Mouse (Mus musculus) spleen, postnatal 36 days (tissue): Measurements from ENCODE around the gene Gm10570.

Source experiments
- DNase-seq, 2 experiments: peaks; one replicate each; pipeline ENCODE4 v3.0.0; 2022; ENCODE audit warnings: low spot score in 2 of 2, mixed read lengths in 1 of 2

Gm10570 gene

DNA sequence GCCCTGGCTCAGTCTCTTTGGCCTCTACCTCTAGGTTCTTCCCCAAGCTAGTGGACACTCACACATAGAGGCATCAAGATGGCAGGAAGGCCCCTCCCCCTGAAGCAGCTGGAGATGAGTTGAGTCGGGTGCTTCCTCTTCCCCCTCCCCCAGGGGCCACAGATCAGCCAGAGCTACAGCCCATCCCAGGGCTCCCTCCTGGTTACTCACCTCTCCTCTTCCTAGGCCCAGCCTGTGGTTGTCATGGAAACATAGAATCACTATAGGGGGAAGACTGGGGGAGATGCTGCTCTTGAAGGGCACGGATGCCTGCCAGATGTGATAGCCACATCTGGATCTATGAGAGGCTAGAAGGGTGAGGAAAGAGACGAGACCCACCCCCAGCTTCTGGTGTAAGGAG, 3.7 kb downstream of the Gm10570 start:
- DNase-seq: no peak

DNA sequence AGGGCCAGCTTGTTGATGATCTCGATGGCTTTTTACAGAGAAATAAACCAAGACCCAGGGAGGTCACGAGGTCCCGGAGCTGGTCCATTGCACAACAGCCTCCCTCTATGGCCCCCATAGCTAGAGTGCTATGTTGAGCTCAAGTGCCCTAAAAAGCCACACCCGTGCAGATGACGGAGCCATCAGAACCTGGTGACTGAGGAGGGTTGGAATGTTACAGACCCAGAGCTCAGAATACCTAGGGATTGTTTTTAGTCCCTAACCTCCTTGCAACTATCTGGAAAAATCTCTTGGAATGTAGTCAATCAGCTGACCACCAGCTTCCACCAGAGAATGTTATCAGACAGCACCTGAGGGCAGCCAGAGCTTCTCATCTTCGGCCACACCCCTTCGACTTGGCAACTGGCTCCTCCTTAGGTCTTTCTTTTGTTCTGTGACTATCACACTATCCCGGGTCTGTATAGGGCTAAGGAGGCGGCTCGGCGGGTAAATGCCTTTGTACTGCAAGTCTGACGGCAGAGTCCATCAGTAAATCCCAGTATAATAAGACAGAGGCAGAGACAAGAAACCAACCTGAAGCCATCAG, 6.1 kb downstream of the Gm10570 start:
- DNase-seq: no peak

DNA sequence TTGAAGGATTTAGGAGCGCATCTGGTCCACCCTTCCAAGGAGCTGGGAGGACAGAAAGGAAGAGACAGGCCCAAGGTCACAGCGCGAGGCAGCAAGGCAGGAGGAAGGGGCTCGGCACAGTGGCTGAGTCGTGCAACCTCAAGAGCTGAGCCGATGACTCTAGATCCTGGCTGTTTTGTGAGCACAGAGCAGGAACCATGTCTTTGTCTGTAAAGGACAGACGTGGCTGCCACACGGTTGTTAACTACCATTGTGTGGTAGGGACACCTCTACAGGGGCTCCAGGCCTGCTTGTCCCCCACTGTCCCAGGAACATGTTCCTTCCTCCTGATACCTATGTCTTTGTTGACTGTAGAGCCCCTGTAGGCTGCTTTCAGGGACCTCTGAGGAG, 8.8 kb downstream of the Gm10570 start:
- no peak for DNase-seq

DNA sequence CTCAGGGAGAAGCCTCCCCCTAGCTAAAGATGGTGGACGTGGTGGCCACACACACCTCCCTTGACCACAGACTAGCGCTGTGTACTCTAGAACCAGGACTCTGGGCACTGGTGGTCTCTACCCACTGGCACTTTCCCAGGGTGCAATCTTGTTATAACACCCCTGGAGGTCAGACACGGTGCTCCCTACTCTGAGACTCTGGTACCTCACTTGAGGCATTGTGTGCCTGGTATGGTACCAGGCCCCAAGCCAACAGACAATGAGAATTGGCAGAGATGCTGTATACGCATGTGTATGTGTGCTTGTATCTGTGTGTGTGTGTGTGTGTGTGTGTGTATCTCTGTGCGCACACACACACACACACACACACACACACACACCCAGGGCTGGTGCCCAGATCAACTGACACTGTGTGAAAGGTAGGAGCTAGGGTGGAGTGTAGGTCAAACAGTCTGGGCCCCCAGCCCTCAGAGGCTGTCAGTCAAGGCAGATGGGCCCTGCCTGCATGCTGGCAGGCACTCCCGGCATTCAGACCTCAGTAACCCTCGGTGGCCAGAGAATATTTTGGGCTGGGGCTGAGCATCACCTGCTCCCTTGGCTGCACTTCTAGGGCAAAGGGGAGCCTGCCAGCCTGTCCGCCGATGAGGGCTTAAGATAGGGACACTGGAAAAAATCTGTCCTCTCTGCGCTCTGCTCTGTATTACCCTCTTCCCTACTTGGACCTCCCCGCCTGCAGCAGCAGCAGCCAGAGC, 9.4 kb downstream of the Gm10570 start:
- DNase-seq: no peak

DNA sequence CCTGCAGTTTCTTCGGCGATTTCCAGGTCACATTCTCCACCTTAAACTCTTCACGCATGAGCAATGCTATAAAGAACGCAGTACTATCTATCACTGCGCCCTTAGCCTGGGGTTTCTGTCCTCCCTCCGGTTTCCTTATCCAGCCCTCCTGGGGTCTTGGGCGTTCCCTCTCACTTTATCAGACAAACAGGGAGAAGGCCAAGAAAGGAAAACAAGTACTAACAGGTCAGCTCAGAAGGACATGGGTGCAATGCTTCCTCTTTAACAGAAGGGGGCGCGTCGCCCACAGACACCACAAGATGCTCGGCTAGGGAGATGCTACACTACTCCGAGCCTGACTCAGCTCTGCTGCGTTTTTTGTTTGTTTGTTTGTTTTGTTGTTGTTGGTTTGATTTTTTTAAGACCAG, 11.3 kb downstream of the Gm10570 start:
- DNase-seq: peak; percentile 42 to 64

DNA sequence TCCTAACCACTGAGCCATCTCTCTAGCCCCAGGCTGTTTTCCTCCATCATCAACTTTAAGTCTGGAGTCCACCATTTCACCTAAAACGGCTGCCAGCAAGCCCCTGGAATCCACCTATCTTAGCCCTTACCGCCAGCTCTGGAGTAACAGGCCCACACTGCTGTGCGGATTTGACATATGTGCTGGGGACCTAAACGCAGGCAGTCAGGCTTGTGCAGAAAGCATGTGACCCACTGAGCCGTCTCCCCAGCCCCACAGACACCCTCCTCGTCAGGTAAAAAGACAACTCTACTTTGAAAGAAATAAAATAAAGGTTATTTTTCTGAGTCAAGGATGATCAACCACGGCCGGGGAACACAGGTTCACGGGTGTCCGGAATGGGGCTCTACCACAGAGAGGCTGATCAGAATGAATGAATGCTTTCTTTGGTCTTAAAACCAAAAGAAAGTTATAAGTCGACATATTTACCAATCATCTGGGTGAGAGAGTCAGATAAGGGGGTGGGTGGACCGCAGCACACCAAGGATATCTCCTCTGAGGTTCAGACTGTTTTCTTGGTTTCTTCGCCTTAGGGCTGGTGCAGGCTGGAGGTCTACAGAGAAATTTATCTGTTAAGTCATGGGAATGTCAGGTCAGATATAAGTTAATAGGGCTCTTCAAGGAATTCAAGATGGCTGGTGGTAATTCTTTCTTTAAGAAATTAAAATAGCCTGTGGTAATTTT, 12.1 kb downstream of the Gm10570 start:
- DNase-seq: peak; percentile 30 to 48

DNA sequence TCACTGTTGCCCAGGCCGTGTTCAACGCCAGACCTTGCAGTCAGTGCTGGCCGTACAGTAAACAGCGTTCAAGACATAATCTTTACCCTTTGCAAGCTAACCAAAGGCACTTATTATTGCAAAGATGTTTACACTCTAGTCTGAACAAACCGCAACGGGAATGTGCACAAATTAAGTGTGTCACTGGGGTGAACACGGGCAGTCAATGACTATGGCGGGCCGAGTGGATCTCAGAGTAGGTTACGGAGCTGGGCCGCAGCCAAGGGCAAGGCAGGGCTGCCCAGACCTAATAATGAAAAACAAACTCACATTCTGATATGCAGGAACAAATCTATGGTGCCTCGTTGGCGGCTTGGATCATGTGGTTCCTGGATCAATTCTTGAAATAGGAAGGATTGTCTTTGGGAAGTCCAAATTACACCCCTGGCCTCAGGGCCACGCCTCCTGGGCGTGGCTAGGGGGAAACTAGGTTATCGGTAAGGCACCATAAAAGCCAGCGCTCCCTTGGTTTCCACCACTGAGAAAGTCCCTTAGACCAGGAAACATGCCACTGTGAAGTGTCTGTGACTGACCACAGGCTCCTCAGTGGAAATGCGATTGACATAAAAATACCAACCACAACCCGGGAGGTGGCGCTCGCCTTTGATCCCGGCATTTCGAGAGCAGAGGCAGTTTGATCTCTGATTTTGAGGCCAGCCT, 13.3 kb downstream of the Gm10570 start:
- peak; percentile 44 to 74 for DNase-seq

DNA sequence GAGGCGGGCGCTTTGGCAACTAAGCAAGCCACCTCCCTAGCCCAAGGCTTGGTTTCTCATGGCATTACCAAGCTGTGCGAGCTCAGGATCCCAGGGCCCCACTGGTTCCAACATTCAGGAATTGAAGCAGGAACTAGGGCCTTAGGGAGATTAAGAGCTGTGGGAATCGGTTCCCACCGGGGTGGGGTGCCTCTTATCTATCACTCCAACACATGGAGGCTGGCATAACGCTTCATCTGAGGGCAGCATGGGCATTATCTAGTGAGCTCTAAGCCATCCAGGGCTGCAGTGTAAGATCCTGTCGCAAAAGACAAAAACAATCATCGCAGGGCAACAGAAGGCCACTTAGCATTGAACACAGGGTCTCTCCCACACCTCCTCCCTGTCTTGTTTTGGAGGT, 14.0 kb downstream of the Gm10570 start:
- peak; percentile 34 to 60 for DNase-seq

DNA sequence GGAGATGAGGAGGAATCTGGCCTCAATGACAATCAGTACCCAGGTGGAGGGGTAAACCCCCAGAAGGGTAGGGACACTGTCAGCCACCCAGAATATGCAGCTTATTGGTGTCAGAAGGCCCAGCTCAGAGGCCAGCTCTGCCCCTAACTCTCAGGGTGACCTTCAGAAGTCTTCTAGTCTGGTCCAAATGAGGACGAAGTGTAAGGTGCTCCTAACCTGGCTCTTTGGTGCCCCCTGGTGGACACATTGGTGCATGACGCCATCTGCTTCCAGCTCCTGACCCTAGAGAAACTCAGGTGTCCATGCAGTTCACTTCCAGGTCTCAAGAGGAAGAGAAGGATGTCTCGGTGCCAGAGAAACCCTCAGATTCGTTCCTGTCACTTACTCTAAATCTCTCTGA, 16.2 kb downstream of the Gm10570 start:
- peak; percentile 43 to 46 for DNase-seq

DNA sequence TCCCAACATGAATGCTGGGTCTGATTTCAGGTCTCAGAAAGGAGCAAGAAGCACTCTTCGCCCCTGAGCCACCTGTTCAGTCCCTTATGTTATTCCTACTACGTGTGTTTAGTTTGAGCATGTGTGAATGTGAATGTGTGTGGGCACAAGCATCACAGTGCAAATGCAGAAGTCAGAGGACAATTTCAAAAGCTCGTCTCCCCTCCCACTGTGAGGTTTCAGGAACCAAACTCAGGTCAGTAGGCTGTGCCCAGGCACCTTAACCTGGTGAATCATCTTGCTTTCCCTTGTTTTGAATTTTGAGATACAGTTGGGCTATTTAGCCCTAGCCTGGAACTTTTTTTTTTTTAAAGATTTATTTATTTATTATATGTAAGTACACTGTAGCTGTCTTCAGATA, 18.6 kb downstream of the Gm10570 start:
- DNase-seq: no peak

DNA sequence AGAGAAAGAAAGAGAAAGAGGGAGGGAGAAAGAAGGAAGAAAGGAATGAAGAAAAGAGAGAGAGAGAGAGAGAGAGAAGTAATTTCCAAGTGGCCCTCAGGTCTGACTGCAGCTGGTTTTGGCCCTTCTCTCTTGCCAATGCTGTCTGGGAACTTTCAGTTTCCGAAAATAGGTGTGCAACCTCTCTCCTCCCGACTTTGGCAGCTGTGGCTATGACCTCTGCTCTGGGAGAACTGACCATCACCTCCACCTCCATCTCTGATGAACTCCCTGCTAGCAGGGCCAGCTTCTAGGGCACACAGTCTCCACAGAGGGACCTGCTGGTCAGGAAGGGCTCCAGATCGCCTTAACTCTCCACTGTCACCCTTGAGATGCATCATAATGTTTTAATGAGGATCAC, 21.9 kb downstream of the Gm10570 start:
- no peak for DNase-seq

DNA sequence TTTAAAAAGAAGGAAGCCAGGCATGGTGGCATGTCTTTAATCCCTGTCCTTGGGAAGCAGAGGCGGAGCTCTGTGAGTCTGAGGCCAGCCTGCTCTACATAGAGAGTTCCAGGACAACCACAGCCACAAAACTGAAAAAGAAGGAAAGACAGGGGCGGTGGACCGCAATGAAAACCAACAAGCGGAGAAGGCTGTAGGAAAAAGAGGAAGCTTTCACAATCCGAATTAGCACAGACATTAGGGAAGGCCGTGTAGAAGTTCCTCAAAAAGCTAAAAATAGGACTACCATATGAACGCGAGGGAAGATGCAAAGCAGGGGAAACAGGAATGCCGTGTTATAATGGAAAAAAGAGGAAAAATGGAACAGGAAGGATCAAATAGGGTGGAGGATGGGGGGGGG, 24.6 kb downstream of the Gm10570 start:
- no peak for DNase-seq

DNA sequence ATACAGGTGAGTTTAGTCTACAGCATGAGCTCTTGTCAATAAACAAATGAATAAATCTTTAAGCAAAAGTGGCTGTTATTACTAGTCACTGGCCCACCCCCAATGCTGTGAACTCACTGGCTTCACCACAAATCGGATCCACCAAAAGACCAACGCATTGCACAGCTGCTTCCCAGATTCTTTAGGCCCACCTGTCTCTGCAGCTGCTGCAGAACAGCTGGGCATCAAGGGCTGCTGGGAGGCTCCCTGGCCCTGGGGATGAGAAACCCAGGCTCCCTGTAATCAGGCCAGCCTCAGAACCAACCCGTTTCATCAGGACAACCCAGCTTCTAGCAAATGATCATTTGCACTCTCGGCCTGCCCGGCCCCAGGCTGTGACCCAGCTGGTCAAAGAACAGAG, 25.6 kb downstream of the Gm10570 start:
- DNase-seq: no peak

DNA sequence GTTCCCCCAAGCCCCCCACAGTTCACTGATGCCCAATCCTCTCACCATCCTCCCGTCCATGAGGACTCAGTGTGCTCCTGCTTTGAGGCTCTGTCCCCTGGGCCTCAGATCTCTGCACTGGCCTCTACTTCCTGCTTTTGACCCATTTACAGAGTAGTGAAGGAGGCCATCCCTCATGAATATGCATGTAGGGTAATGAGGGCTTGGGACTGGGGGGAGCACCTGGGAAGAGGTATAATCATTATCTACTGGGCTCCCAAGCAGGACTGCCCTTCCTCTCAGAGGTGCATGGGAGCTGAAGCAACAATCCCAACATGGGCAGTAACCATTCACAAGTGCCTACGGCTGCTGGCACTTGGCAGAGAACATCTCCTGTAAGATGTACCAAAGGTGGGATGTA, 29.4 kb downstream of the Gm10570 start, which contains the start of gene Serinc2:
Gene Serinc2, minus strand, starts transcription at position 101 of the 400 bp plus-strand sequence.
- no peak for DNase-seq

DNA sequence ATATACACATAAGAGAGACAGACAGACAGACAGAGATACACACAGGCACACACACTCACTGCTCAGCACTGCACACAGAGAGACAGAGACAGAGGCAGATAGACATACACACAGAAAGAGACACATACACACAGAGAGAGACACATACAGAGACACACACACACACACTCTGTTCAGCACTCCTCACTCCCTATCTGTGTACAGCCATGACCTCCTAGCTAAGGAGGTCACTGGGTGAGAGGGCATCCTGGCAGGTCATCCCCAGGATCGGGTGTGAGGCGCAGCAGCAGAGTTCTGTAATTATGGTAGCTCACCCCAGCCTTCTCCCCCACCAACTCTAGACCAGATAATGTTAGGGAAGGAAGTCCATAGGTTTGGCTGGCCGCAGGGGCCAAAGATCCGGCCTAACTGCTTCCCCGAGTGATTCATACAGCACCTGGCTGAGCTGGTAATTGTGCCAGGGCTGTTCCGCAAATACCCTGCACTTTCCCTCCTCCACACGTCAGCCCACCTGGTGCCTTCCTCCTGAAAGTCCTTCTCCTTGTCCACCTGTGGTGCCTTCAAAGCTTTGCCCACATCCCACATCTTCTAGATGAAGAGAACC, 31.8 kb downstream of the Gm10570 start:
- no peak for DNase-seq

DNA sequence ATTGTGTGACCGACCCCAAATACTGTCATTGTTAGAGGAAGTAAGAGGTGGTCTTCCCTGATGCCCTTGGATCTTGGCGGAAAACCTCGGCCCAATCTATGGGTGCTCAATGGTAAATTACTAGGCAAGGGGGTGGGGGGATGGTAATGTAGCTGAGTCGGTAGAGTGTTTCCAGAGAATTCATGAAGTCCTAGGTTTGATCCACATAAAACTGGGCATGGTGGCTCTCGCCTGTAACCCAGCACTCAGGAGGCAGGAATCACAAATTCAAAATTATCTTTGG, 32.7 kb downstream of the Gm10570 start:
- DNase-seq: no peak

DNA sequence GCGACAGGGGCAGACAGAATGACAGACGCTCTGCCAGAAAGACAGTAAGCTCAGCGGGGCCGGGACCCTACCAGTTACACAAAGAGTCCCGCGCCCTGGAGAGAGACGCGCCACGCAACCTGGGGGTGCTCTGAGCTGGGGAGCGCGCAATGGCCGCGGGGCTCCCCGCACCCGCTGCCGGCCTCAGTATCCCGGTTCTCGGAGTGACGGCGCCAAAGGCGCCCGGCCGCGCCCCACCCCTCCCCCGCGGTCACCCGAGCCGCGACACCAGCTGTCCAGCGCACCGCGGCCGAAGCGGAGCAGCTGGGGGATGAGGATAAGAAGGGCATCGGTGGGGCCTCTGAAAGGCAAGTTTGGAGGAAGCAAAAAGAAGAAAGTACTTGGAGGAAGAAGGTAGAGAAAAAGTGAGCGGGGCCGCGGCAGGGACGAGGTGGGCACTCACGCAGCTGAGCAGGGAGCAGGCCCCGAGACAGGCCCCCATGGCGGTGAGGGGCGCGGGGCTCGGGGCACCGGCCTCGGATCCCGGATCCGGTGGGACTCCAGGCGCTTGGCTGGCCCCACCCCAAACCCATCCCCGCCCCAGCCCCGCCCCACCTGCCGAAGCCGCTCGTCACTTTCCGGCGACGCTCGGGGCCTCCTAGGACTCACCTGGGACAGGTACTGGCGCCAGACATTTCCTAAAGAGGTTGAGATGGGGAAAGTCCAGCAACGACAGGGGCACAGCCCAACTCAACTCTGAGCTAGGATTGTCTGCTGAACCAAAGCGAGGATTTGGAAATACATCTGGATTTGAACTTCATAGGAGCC, 33.3 kb downstream of the Gm10570 start:
- no peak for DNase-seq

DNA sequence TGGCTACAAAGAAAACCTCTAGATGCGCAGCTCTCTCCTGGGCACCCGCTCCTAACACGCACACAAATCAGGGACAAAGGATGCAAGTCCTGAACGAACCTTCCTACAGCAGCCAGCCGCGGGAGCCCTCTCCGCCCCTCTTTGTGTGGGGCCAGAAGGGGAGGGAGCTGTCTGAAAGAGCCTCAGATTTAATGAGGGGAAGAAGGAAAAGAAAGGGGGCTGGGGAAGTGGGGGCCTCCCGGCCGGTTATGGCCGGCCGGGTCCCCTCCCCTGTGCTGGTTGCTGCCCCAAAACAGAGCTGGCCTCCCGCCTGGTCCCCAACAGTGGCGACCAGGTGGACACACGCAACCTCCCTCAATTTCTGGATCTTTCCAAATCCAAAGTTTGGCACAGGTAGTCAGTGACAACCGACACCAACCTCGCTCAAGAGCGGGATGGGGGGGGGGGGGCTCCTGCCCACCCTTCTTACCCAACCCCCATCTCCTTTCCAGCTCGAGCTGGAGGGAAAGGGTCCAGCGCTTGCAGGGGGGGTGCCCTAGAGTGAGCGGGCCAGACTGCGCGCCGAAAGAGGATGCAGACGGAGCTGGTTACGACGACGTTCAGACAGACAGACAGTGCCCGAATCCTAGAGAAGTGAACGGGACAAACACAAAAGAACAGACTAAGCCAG, 34.0 kb downstream of the Gm10570 start:
- DNase-seq: no peak

DNA sequence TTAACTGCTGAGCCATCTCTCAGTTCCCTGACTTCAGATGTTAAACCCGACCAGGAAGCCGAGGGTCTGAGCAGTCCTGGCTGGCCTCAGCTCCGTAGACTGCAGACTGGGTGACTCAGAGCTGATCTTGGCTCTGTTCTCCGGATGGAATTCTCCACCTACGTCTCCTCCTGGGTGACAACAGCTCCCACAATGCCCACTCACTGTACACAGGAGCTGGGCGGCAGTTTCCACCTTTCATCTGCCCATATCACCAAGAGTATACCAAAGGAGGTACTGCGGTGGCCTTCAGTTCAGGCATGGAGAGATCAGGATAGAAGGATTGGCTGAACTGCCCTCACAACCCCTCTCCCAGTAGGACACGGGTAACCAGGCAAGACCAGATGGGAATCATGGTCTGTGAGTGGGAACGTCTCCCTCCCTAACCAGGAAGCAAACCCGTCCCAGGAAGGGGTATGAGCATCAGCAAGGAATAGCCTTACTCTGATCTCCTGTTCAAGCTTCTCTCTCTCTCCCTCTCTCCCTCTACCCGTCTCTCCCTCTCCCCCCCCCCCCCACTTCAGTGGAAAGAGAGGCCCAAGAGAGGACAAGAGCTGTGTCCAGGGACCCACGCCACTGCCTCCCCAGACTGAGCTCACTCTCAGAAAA, 34.7 kb downstream of the Gm10570 start:
- DNase-seq: no peak
